Mouse (Mus musculus) CH12.LX (cell line): Measurements from ENCODE around the gene Theg. TPM values are rescaled to one million over a fixed set of nuclear protein-coding genes. Genes with fewer than 3 reads are reported as not detected.

Experiments used
- DNase-seq: peaks from one replicate; pipeline ENCODE4 v3.0.0-alpha.2; 2013; ENCODE audit errors: extremely low read depth
- H3K27ac ChIP-seq: 2 replicates; pipeline ENCODE4 v1.5.1; 2012; ENCODE audit warnings: low read depth, mild to moderate bottlenecking, control low read depth, moderate library complexity; ENCODE audit not compliant: insufficient read depth
- H3K27me3 ChIP-seq: replicated peaks from 2 replicates; pipeline ENCODE3; 2012; ENCODE audit warnings: inconsistent platforms
- H3K36me3 ChIP-seq, 2 experiments: replicated peaks in 1 of 2; 2 replicates each; pipeline versions ENCODE3 to v1.6.1; 2012; ENCODE audit warnings: inconsistent platforms in 1 of 2, low read length in 1 of 2, mild to moderate bottlenecking in 1 of 2, mixed read lengths in 1 of 2, moderate library complexity in 1 of 2; ENCODE audit not compliant: control insufficient read depth in 1 of 2, insufficient read depth in 1 of 2
- H3K4me1 ChIP-seq, 2 experiments: 2 replicates each; pipeline ENCODE4 v1.6.1; 2012; ENCODE audit warnings: inconsistent platforms in 1 of 2, moderate library complexity in 1 of 2; ENCODE audit not compliant: insufficient read depth in 2 of 2, control insufficient read depth in 1 of 2
- H3K4me2 ChIP-seq: 2 replicates; pipeline ENCODE4 v1.6.1; 2012; ENCODE audit warnings: low read depth, mild to moderate bottlenecking, control low read depth; ENCODE audit not compliant: poor library complexity, insufficient read depth, severe bottlenecking
- H3K4me3 ChIP-seq, 3 experiments: fragments of 150-350 bp in 1 of 3; sonication (generic) in 1 of 3; replicated peaks in 1 of 3; 2 replicates each; pipeline versions ENCODE3 to v1.5.1; 2011 to 2012; ENCODE audit warnings: low read depth in 2 of 3, low read length in 2 of 3, mild to moderate bottlenecking in 2 of 3, moderate library complexity in 2 of 3, control low read depth in 1 of 3, improper control_type of control experiment in 1 of 3, inconsistent platforms in 1 of 3, mixed read lengths in 1 of 3; ENCODE audit not compliant: poor library complexity in 1 of 3
- H3K79me2 ChIP-seq: replicated peaks from 2 replicates; pipeline ENCODE4 v1.6.1; 2012; ENCODE audit warnings: mild to moderate bottlenecking, moderate library complexity; ENCODE audit not compliant: control insufficient read depth, poor library complexity, insufficient read depth, severe bottlenecking; ENCODE audit errors: extremely low read depth
- H3K9ac ChIP-seq: 2 replicates; pipeline ENCODE4 v1.6.1; 2012; ENCODE audit warnings: low read depth, mild to moderate bottlenecking, control low read depth, moderate library complexity; ENCODE audit not compliant: insufficient read depth
- H3K9me3 ChIP-seq: replicated peaks from 2 replicates; pipeline ENCODE3; 2012; ENCODE audit warnings: low read length, inconsistent platforms, mixed read lengths
- BHLHE40 ChIP-seq: IDR thresholded peaks from 2 replicates; pipeline ENCODE4 v1.6.1; 2011; ENCODE audit warnings: mild to moderate bottlenecking, low read depth, low read length, improper control_type of control experiment
- CHD2 ChIP-seq: IDR thresholded peaks from 2 replicates; pipeline ENCODE4 v1.6.1; 2011; ENCODE audit warnings: low read length, improper control_type of control experiment
- ELF1 ChIP-seq: IDR thresholded peaks from 2 replicates; pipeline ENCODE4 v1.6.1; 2014; ENCODE audit warnings: low read depth, mild to moderate bottlenecking, inconsistent platforms, low read length, improper control_type of control experiment
- EP300 ChIP-seq: IDR thresholded peaks from 2 replicates; pipeline ENCODE4 v1.6.1; 2011; ENCODE audit warnings: low read length, improper control_type of control experiment
- ETS1 ChIP-seq: conservative IDR thresholded peaks from 2 replicates; pipeline ENCODE4 v1.6.1; 2012; ENCODE audit warnings: low read depth, mild to moderate bottlenecking, inconsistent platforms, low read length, improper control_type of control experiment, moderate library complexity
- GABPA ChIP-seq: IDR thresholded peaks from 2 replicates; pipeline ENCODE4 v1.6.1; 2012; ENCODE audit warnings: low read depth, low read length, improper control_type of control experiment, inconsistent platforms; ENCODE audit not compliant: insufficient replicate concordance
- JUN ChIP-seq: IDR thresholded peaks from 2 replicates; pipeline ENCODE4 v1.6.1; 2011; ENCODE audit warnings: low read depth, mild to moderate bottlenecking, low read length, improper control_type of control experiment, moderate library complexity; ENCODE audit not compliant: insufficient read depth
- JUND ChIP-seq: conservative IDR thresholded peaks from 2 replicates; pipeline ENCODE4 v1.6.1; 2011; ENCODE audit warnings: low read depth, low read length, improper control_type of control experiment
- KAT2A ChIP-seq: IDR thresholded peaks from 2 replicates; pipeline ENCODE4 v1.6.1; 2012; ENCODE audit warnings: low read length, improper control_type of control experiment, inconsistent platforms; ENCODE audit not compliant: insufficient replicate concordance
- MAFK ChIP-seq: IDR thresholded peaks from 2 replicates; pipeline ENCODE4 v1.6.1; 2011; ENCODE audit warnings: low read length, improper control_type of control experiment; ENCODE audit not compliant: insufficient replicate concordance
- MEF2A ChIP-seq: IDR thresholded peaks from 2 replicates; pipeline ENCODE4 v1.6.1; 2014; ENCODE audit warnings: low read depth, mild to moderate bottlenecking, inconsistent platforms, low read length, improper control_type of control experiment, borderline replicate concordance
- MXI1 ChIP-seq: IDR thresholded peaks from 2 replicates; pipeline ENCODE4 v1.6.1; 2011; ENCODE audit warnings: mild to moderate bottlenecking, low read depth, low read length, improper control_type of control experiment
- MYC ChIP-seq: IDR thresholded peaks from 2 replicates; pipeline ENCODE4 v1.6.1; 2011; ENCODE audit warnings: low read depth, mild to moderate bottlenecking, improper control_type of control experiment, low read length
- NELFE ChIP-seq: IDR thresholded peaks from 2 replicates; pipeline ENCODE4 v1.6.1; 2011; ENCODE audit warnings: low read depth, low read length, improper control_type of control experiment
- NRF1 ChIP-seq: IDR thresholded peaks from 2 replicates; pipeline ENCODE4 v1.6.1; 2014; ENCODE audit warnings: low read depth, mild to moderate bottlenecking, inconsistent platforms, low read length, improper control_type of control experiment, moderate library complexity
- POLR2AphosphoS2 ChIP-seq: IDR thresholded peaks from 2 replicates; pipeline ENCODE4 v1.6.1; 2011; ENCODE audit warnings: low read depth, low read length, improper control_type of control experiment
- RAD21 ChIP-seq: IDR thresholded peaks from 2 replicates; pipeline ENCODE4 v1.6.1; 2011; ENCODE audit warnings: low read depth, mild to moderate bottlenecking, low read length, improper control_type of control experiment, moderate library complexity
- RCOR1 ChIP-seq: conservative IDR thresholded peaks from 2 replicates; pipeline ENCODE4 v1.6.1; 2012; ENCODE audit warnings: low read depth, mild to moderate bottlenecking, inconsistent platforms, low read length, improper control_type of control experiment
- SIN3A ChIP-seq: IDR thresholded peaks from 2 replicates; pipeline ENCODE4 v1.6.1; 2012; ENCODE audit warnings: low read length, improper control_type of control experiment, inconsistent platforms
- SMC3 ChIP-seq: IDR thresholded peaks from 2 replicates; pipeline ENCODE4 v1.6.1; 2011; ENCODE audit warnings: low read depth, low read length, improper control_type of control experiment
- TCF12 ChIP-seq: IDR thresholded peaks from 2 replicates; pipeline ENCODE4 v1.6.1; 2014; ENCODE audit warnings: low read depth, mild to moderate bottlenecking, inconsistent platforms, low read length, improper control_type of control experiment
- UBTF ChIP-seq: IDR thresholded peaks from 2 replicates; pipeline ENCODE4 v1.6.1; 2012; ENCODE audit warnings: low read depth, mild to moderate bottlenecking, inconsistent platforms, low read length, improper control_type of control experiment, moderate library complexity
- USF1 ChIP-seq: IDR thresholded peaks from 2 replicates; pipeline ENCODE4 v1.6.1; 2014; ENCODE audit warnings: low read depth, mild to moderate bottlenecking, inconsistent platforms, low read length, improper control_type of control experiment
- ZC3H11A ChIP-seq: IDR thresholded peaks from 2 replicates; pipeline ENCODE4 v1.6.1; 2012; ENCODE audit warnings: low read depth, mild to moderate bottlenecking, inconsistent platforms, low read length, improper control_type of control experiment
- ZMIZ1 ChIP-seq: IDR thresholded peaks from 2 replicates; pipeline ENCODE4 v1.6.1; 2012; ENCODE audit warnings: low read depth, mild to moderate bottlenecking, inconsistent platforms, low read length, improper control_type of control experiment
- dilution Hi-C: fragments of 300-500 bp; cut with MboI; formaldehyde crosslinking; loops from 2 replicates; pipeline ENCODE4 v1.14.3; 2020; ENCODE audit warnings: low sequenced_read_pairs; ENCODE audit not compliant: extremely low pct_unique_long_range_greater_than_20kb, extremely low pct_ligation_motif_present
- in situ Hi-C: fragments of 300-500 bp; cut with MboI; formaldehyde crosslinking; loops from 3 replicates; pipeline ENCODE4 v1.14.3; 2019; ENCODE audit warnings: low sequenced_read_pairs, low pct_ligation_motif_present, low pct_unique_long_range_greater_than_20kb, mixed read lengths
- polyA plus RNA-seq: library from polyadenylated mRNA; unstranded; fragments of >175 nt; gene quantifications from 2 replicates; pipeline ENCODE4 v1.2.1, GENCODE M21; 2012; ENCODE audit warnings: low read depth; ENCODE audit not compliant: insufficient read length
- total RNA-seq, 2 experiments: library from RNA; depleted of rRNA; stranded (reverse); fragments of 300-350 nt in 1 of 2; fragments of >200 nt in 1 of 2; gene quantifications; 2 replicates each; pipeline ENCODE4 v1.2.3; 2012 to 2014

Gene Theg
- total and polyA plus RNA-seq, 3 experiments: not detected

DNA sequence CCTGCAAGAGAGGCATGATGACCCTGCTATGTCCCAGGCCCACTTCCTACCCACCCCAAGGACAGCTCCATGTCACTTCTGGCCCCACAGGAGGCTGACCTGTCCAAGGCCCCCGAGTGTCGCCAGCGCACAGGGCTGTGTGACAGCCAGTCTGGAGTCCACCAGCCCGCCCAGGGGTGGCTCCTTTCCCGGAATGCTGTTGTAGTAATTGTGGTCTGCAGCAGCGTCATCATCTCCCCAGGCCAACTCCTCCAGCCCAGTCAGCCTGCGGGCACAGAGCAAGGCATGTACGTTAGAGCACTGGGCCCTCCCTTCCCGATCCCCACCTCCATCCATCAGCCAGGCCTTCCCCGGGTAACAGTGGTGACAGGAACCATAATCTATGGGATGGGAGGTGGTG is 39.0 kb upstream of the Theg start:
- H3K4me1 ChIP-seq: no peaks in the 10 kb centered on the region
- no peak overlapping the region for H3K9ac ChIP-seq
- H3K4me2 ChIP-seq: no peak overlapping the region
- dilution Hi-C loops: no loop called here
- in situ Hi-C loops: no loop called here
- no peak overlapping the region for H3K4me3 ChIP-seq
- peaks cover 5% of the 10 kb centered on the region for H3K9me3 ChIP-seq
- no peak for DNase-seq
- no peak overlapping the region for H3K27ac ChIP-seq
- TF ChIP-seq ZC3H11A (no peak), MEF2A (no peak), RCOR1 (no peak), EP300 (no peak), MXI1 (no peak), ELF1 (no peak), GABPA (no peak), TCF12 (no peak), JUND (no peak), UBTF (no peak), ZMIZ1 (no peak), MYC (no peak), USF1 (no peak)
- no peaks in the 10 kb centered on the region for H3K36me3 ChIP-seq
- no peaks in the 10 kb centered on the region for H3K79me2 ChIP-seq
- H3K27me3 ChIP-seq: peaks cover 95% of the 10 kb centered on the region

DNA sequence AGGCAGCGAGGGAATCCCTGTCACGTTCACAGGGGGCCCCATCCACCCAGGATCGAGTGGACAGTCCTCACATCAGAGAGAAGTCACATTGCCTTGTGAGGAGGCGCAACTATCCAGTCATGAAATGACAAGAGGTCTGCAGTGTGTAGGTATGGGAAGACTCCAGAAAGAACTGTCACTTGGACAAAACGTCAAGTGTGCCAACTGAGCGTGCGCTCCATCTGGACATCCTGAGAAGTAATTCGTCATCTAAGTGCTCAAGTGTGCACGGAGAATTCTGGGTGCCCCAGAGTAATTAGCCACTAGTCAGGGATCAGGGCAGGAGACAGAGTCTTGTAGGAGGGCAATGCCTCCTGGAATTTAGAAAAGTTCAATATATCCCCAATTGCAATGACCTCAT is 38.3 kb upstream of the Theg start:
- no peak overlapping the region for H3K9ac ChIP-seq
- dilution Hi-C loops (no loop called here), in situ Hi-C loops (no loop called here)
- no peak overlapping the region for H3K4me3 ChIP-seq
- H3K9me3 ChIP-seq: peaks cover 4% of the 10 kb centered on the region
- H3K4me2 ChIP-seq: no peak overlapping the region
- no peak for TF ChIP-seq MXI1
- TF ChIP-seq, all 38 proteins: peak for 0
- H3K4me1 ChIP-seq: no peaks in the 10 kb centered on the region
- no peak overlapping the region for H3K27ac ChIP-seq
- DNase-seq: no peak
- peaks cover 96% of the 10 kb centered on the region for H3K27me3 ChIP-seq
- no peaks in the 10 kb centered on the region for H3K36me3 ChIP-seq
- H3K79me2 ChIP-seq: no peaks in the 10 kb centered on the region

DNA sequence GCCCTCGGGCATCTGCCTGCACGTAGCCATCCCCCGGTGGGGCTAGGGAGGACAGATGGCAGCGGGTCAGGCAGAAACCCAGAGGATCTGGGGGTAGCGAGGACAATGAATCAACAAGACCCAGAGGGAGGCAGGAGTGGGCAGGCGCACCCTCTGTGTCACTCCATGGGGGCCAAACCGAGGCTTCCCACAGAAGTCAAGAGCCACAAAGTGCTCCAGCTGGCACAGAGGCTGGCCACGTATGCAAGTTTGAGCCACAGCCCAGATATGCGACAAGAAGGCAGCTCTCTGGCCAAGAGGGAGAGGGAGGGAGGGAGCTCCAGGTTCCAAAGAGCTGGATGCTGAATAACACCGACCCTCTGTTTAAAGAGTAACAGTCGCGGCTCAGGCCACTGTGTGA is 36.8 kb upstream of the Theg start:
- no peak for DNase-seq
- no peaks in the 10 kb centered on the region for H3K36me3 ChIP-seq
- peaks cover 96% of the 10 kb centered on the region for H3K27me3 ChIP-seq
- no peaks in the 10 kb centered on the region for H3K4me1 ChIP-seq
- no peak overlapping the region for H3K4me3 ChIP-seq
- in situ Hi-C loops (no loop called here), dilution Hi-C loops (no loop called here)
- H3K9ac ChIP-seq: no peak overlapping the region
- H3K27ac ChIP-seq: no peak overlapping the region
- no peaks in the 10 kb centered on the region for H3K9me3 ChIP-seq
- no peaks in the 10 kb centered on the region for H3K79me2 ChIP-seq
- TF ChIP-seq NRF1 (no peak), MAFK (no peak), NELFE (no peak), SIN3A (no peak), ETS1 (no peak), ZC3H11A (no peak), CHD2 (no peak), JUN (no peak), SMC3 (no peak), BHLHE40 (no peak), KAT2A (no peak), MXI1 (no peak), RCOR1 (no peak), MEF2A (no peak), RAD21 (no peak), POLR2AphosphoS2 (no peak), ELF1 (no peak), JUND (no peak)
- no peak overlapping the region for H3K4me2 ChIP-seq
